Mouse (Mus musculus) ZHBTc4 (cell line): Measurements from ENCODE around the gene Tuba4a.

Experiments
- DNase-seq: peaks from one replicate; pipeline ENCODE4 v3.0.0-alpha.2; 2011; ENCODE audit warnings: low read depth, low spot score

The Tuba4a gene

GRCm38 (mm10) chr1:75212542-75212941 is 7.1 kb downstream of the Tuba4a start:
- DNase-seq: peak; percentile 17

GRCm38 (mm10) chr1:75211141-75211708 is 8.4 kb downstream of the Tuba4a start:
- no peak for DNase-seq

DNA sequence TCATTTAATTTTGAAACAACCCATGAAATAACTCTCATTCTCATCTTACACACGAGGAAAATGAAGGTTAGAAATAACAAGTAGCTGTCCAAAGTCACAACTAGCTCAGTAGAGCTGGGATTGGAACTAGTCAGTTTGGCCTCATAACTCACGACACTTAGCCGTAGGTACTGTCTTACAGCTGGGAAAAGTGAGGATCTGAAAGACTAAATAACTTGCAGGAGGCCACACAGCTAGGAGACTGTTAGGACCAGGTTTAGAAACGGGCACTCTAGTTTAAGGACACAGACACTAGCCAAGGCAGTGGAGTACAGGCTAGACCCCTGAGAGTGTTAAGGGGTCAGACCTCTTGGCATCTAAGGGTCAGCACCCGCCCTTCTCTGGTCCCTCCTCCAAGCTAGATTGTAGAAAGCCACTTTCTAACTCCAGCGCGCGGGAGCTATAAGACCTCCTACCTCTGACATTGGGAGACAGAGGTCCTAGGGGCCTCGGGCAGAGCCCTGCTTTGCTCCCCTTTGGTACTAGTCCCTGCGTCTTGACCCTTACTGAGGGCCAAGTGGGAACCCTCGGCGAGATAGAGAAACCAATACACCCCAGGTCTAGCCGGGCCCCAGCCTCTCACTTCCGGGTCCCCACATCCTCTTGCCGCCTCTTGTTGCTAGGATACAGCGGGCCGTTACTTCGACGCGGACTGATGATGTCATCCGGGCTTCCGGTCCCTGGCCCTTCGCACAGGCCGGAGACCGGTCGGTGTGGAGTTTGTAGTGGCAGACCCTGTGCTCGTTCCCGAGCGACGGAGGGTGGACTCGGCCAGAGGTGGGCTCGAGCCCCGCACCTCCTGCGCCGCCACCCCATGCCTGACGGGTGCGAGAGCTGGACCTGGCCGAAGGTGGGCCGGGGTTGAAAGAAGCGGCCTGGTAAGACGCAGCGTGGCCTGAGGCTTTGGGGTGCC is 9.3 kb downstream of the Tuba4a start, which contains the start of the genes Glb1l and Stk16:
Gene Glb1l, minus strand, starts transcription at position 678 of the 952 bp plus-strand sequence.
Gene Stk16, plus strand, starts transcription at position 703 of the 952 bp plus-strand sequence.
- DNase-seq: peak; percentile 95

GRCm38 (mm10) chr1:75208967-75209678 is 10.5 kb downstream of the Tuba4a start:
- DNase-seq: peak; percentile 71

DNA sequence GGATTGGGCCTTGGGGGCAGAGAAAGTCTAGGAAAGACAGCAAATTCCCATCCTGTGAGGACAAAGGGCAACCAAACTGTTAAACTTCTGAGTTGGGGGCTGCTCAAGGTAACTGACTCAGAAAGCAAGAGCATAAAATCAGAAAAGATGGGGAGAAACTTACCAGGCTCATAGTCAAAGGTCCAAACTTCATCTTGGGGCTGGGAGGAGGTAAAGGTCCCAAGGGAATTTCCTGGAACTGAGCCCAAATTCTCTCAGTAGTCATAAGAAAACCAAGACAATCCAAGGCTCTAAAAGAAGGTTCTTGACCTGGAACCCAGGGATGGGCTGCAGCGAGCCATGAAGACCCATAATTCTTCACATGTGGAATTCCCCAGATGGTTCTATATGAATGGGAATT is 18.4 kb downstream of the Tuba4a start:
- DNase-seq: no peak

DNA sequence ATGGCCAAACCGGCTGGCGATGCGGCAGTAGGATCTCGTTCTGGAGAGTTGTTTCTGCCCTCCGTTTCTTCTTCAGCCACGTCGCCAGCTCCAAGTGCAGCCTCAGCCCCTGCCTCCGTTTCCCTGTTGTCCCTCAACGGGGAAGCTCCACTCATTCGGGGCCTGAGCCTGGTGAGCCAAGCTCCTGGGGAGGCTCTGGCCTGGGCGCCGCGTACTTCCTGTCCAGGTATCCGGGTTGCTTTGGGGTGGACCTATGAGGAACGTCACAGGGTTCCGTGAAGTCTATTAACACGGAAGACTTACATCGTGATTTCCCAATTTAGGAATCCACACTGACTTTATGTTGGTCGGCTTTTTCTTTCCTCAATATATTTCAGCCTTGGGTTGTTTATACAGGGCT is 27.2 kb downstream of the Tuba4a start:
- DNase-seq: no peak

DNA sequence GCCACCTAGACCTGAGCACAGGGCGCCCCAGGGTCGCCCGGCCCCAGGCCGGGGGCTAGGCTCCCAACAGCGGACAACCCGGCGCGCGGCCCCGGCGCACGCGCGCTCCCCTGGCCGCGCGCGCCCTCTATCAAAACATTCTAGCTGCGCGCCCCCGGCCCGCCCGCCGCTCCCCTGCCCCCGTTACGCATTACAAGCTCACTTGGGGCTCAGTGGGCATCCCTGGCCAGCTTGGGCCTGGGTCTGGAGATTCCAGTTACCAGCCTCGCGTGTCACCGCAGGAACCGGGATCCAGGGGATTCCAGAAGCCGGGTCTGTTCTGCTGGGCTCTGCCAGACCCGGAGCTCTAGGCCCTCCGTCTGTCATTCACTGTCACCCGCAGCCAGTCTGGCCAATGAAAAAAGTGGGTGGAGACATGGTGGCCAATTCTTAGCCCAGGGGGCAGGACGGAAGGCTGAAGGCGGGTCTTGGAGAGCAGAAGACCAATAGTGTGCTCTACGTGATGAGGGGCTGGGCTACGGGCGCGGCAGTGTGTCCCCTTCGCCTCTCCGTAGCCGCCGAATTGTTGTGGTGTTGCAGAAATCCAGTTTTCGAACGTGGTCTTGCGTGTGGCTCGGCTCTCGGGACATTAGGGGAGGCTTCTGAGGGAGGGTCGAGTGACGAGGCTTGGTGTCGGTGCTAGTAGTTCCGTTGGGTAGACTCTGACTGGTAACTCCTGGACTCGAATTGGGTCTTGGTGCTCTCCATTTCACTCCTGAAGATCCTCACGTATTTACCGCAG is 27.9 kb downstream of the Tuba4a start, which contains the start of the genes Ankzf1 and Atg9a:
Gene Ankzf1, plus strand, starts transcription at position 530 of the 781 bp plus-strand sequence.
Gene Atg9a, minus strand, starts transcription at position 575 of the 781 bp plus-strand sequence.
- DNase-seq: peak; percentile 99

GRCm38 (mm10) chr1:75191258-75191621 is 28.4 kb downstream of the Tuba4a start:
- DNase-seq: no peak

DNA sequence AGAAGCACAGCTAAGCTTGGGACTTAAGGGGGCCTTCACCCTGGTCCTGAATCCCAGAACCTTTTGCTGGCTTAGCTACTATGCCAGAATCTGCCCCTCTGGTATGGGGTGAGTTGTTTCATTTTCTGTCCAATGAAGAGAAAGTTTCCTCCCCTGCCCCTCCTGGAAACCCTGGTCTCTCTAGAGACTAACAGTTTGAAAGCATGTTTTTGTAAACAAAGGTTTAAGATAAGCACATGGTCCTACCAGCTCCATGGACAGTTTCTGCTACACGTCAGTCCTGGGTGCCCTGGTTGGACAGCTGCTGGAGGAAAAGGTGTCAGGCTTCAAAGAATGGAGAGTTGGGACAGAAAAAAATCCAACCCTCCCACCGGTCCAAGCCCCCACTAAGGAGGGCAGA is 29.1 kb downstream of the Tuba4a start:
- no peak for DNase-seq

DNA sequence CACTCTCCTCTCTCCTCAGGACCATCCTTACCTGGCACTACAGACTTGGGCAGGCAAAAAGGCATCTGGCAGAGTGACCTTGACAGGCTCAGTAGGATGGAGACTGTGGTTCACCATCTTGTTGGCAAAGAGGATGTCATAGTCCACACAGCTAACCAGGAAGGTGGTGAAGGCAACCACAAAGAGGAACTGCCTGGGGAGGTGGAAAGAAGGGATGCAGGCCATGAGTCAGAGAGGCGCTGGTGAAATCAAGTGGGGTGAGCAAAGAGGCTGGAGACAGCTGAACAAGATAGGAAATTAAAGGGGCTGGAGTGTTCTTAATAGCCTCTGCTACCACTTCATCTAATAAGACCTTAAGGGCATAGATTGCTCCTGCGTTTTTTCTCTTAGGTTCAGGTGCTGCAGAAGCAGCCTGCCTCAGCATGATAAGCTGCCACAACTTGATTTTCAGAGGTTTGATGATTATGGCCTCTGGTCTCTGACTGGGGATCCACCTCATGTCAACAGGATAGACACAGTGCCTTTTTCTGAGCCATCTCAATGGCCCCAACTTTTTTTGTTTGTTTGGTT is 31.7 kb downstream of the Tuba4a start:
- no peak for DNase-seq

DNA sequence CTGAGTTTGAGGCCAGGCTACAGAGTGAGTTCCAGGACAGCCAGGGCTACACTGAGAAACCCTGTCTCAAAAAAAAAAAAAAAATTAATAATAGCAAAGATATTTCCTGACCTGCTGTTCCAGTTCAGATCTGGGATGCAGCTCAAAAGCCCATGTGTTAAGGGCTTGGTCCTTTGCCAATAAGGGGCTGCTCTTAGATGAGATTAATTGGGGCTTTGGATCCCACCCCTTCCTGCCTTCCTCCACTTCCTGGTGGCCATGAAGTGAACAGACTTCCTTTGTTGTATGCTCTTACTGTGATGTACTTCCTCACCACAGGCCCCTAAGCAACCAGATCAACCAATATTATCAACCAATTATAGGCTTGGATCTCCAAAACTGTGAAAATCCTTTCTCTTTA is 32.5 kb downstream of the Tuba4a start:
- DNase-seq: no peak

DNA sequence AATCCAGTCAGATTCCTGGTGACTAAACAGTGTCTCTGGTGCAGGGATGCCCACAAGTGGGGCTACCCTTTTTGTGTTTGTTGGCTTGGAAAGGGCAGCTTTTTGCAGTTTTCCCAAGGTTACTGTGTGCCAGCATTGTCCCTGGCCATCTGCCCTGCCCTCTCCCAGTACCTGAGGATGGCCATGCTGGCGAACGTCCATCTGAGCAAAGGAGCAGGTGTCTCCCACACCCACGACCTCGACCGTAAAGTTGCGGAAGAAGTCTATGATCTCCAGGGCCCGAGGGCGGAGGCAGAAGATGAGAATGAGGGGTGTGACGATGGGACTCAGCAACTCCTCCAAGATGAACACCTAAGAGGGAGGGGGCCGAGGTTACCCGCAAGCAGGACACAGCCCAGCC is 34.2 kb downstream of the Tuba4a start:
- no peak for DNase-seq

DNA sequence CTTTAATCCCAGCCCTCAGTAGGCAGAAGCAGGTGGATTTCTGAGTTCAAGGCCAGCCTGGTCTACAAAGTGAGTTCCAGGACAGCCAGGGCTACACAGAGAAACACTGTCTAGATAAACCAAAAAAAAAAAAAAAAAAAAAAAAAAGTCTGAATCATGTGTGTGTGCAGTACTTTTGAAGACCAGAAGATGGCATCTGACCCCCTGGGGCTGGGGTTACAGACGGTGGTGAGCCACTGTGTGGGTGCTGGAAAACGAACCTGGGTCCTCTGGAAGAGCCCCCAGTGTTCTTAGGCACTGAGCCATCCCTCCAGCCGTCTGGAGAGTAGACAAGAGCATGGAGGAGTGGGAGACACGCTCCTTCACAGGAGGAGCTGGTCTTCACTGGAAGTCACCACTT is 37.5 kb downstream of the Tuba4a start:
- DNase-seq: peak; percentile 41

- no peak for DNase-seq
Observed at GRCm38 (mm10) chr1:75181377-75181870, 38.2 kb downstream of the Tuba4a start.

DNA sequence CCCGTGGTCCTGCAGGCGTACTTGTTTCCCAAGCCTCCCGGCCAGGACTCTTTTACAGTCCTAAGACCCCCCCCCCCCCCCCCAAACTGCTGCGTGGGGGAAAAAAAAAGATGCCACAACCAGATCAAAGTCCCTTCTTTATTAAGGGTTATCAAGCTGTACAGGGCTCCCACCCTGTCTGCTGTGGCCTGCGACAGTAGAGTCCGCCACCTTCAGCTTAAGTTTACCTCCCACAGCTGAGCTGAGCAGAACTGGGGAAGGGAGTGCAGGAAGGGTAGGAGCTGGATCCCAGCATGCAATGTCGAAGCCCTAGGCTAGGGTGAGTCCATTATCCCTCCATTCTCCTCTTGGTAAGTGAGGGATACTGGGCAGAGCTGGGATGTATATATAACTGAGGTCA is 38.9 kb downstream of the Tuba4a start:
- peak; percentile 17 for DNase-seq

DNA sequence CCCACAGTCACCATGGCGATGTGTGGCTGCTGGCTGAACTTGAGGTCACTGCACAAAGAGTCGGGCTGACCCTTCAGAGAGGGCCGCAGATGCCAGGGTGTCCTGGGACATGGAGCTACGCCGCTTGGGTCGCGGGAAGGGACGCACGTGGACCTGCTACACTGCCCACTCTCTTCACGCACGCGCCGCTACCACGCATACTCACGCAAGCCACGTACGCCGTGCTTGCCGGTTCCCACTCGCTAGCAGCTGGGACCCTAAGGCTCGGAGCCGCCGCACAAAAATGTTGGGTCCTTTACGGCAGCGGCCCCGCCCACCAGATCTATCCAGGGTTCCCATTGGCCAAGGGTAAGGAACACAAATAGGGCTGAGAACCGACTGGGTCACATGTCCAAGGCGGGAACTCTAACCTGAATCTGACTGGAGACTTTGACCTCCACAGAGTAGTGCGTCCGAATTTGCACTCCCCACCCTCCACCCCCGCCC is 39.5 kb downstream of the Tuba4a start, which contains the start of gene Abcb6:
Gene Abcb6, minus strand, starts transcription at position 288 of the 486 bp plus-strand sequence.
- peak; percentile 96 for DNase-seq

DNA sequence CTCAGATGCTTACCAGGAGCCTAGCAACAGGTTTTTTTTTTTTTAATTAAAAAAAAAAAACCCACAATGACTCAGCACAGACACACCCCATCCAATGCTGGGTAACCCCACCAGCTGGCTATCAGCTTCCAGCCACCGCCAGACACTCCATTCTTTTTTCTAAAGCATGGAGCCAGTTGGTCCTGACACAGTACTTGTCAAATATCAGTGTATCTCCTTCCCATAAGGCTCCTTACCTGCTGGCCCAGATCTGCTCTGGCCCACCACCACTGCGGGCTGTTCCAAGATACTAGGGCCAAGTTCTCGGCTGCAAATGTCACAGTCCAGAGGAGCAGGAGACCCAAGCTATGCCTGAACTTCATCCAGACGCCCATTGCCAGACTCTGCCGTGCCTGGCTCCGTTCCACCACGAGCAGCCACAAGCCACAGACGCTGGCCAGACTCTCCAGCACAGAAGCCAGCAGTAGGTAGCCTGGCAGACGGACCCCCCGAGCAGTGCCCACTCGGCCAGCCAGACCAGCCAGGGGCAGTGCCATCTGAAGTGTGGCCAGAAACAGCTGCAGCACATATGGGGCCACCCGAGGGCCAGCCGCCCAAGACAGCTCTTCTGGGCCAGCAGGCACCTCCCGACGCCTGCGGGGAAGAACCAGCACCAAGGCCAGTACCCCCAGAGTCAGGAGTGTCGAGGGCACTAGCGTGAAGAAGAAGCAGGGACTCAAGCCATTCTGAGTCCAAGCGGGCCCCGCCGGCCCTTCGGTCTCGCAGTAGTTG is 40.1 kb downstream of the Tuba4a start:
- peak; percentile 62 for DNase-seq

GRCm38 (mm10) chr1:75168472-75169464 is 50.9 kb downstream of the Tuba4a start, which contains the start of gene Zfand2b:
Zfand2b (plus strand) TSS chr1:75168646.
- DNase-seq: peak; percentile 98
